Mouse (Mus musculus): ENCODE measurements around the gene Gipc3.

DNA sequence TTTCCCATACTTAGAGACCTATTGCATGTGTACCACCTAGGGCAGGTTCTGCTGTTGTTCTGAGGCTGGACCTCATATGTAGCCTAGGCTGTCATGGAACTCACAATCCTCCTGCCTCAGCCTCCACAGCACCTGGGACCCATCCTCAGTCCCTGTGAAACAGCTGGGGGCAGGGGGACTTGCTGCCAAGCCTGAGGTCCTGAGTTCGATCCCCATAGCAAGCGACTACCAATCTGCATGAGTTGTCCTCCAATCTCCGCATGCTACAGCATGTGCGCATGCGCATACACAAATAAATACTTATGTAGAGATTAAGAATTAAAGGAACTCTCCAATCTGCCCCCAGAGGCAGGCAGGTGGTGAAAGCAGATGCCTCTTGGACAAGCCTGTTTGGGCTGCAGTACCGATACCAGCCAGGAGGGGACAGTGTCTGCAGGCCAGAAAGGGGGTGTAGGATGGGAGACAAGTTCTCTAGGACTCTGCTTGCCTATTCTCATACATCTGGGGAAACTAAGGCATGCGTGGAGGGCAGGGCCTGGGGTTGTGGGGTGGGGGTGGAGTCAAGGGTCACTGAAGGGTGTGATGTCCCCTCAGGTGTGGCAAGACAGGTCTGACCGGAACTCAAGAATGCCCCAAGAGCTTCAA is 55.4 kb downstream of the Gipc3 start:
- TF ChIP-seq CTCF (IDR thresholded peaks at IDR 0.05; ENCODE audit: control insufficient read depth, insufficient read depth, insufficient replicate concordance, low read depth, low read length) (peak; percentile 95), POLR2A (IDR thresholded peaks at IDR 0.05; ENCODE audit: control insufficient read depth, low read depth, low read length) (no peak)

Measured in testis, adult 2 months (tissue).